Mouse (Mus musculus): Measurements from ENCODE around the gene Psmc3. TPM values are rescaled to one million over a fixed set of nuclear protein-coding genes. Genes with fewer than 3 reads are reported as not detected.

Psmc3 gene
- total and polyA plus RNA-seq, 3 experiments, result 112 to 252 (median 216) TPM

- Histone ChIP-seq H3K9ac (ENCODE audit: low read depth, low read length) (no peak overlapping the region), H3K27ac (no peak overlapping the region), H3K79me2 (replicated peaks; ENCODE audit: control insufficient read depth, insufficient read depth, low read length) (no peaks in the 10 kb centered on the region), H3K4me1 (ENCODE audit: control insufficient read depth, insufficient read depth, low read length) (no peaks in the 10 kb centered on the region; the same call in 1 of the 2 replicates), H3K27me3 (ENCODE audit: control insufficient read depth, insufficient read depth, low read length) (no peaks in the 10 kb centered on the region), H3K36me3 (ENCODE audit: control insufficient read depth, insufficient read depth, low read length) (no peaks in the 10 kb centered on the region), H3K4me3 (no peak overlapping the region)
- no peak for TF ChIP-seq EP300 (IDR thresholded peaks at IDR 0.05; ENCODE audit: insufficient read depth, low read depth, low read length)
- no peak for TF ChIP-seq CTCF (IDR thresholded peaks at IDR 0.05)
- TF ChIP-seq POLR2A (IDR thresholded peaks at IDR 0.05; ENCODE audit: insufficient read depth, low read depth, low read length), result no peak
- no peak for DNase-seq
- intact Hi-C loops (cut with DNase I), result no loop called here
- WGBS, result 34% methylated on average over 4 of the region's 4 CpGs
Observed at GRCm38 (mm10) chr2:91112491-91112890, 58.7 kb downstream of the Psmc3 start.

GRCm38 (mm10) chr2:91113334-91113733, 59.5 kb downstream of the Psmc3 start:
- TF ChIP-seq POLR2A (IDR thresholded peaks at IDR 0.05; ENCODE audit: insufficient read depth, low read depth, low read length) (no peak), CTCF (IDR thresholded peaks at IDR 0.05) (no peak), EP300 (IDR thresholded peaks at IDR 0.05; ENCODE audit: insufficient read depth, low read depth, low read length) (no peak)
- H3K79me2 ChIP-seq (replicated peaks; ENCODE audit: control insufficient read depth, insufficient read depth, low read length), result no peaks in the 10 kb centered on the region
- no peak overlapping the region for H3K4me3 ChIP-seq
- no peak overlapping the region for H3K27ac ChIP-seq
- no peak overlapping the region for H3K9ac ChIP-seq (ENCODE audit: low read depth, low read length)
- H3K27me3 ChIP-seq (ENCODE audit: control insufficient read depth, insufficient read depth, low read length), result no peaks in the 10 kb centered on the region
- no peaks in the 10 kb centered on the region; the same call in 1 of the 2 replicates for H3K4me1 ChIP-seq (ENCODE audit: control insufficient read depth, insufficient read depth, low read length)
- WGBS, result 60% methylated on average over 10 of the region's 10 CpGs
- intact Hi-C loops (cut with DNase I), result no loop called here
- no peaks in the 10 kb centered on the region for H3K36me3 ChIP-seq (ENCODE audit: control insufficient read depth, insufficient read depth, low read length)
- no peak for DNase-seq

- H3K79me2 ChIP-seq (replicated peaks; ENCODE audit: control insufficient read depth, insufficient read depth, low read length), result no peaks in the 10 kb centered on the region
- 76% methylated on average over 6 of the region's 6 CpGs for WGBS
- no peak overlapping the region for H3K27ac ChIP-seq
- H3K36me3 ChIP-seq (ENCODE audit: control insufficient read depth, insufficient read depth, low read length), result no peaks in the 10 kb centered on the region
- no peak overlapping the region for H3K4me3 ChIP-seq
- H3K9ac ChIP-seq (ENCODE audit: low read depth, low read length), result no peak overlapping the region
- no peak for DNase-seq
- TF ChIP-seq EP300 (IDR thresholded peaks at IDR 0.05; ENCODE audit: insufficient read depth, low read depth, low read length) (no peak), CTCF (IDR thresholded peaks at IDR 0.05) (no peak), POLR2A (IDR thresholded peaks at IDR 0.05; ENCODE audit: insufficient read depth, low read depth, low read length) (no peak)
- no peaks in the 10 kb centered on the region; the same call in 1 of the 2 replicates for H3K4me1 ChIP-seq (ENCODE audit: control insufficient read depth, insufficient read depth, low read length)
- intact Hi-C loops (cut with DNase I), result loop anchor here (2.0 kb wide), 1 partner anchor 367 kb away; no protein-coding TSS in a partner anchor
- H3K27me3 ChIP-seq (ENCODE audit: control insufficient read depth, insufficient read depth, low read length), result no peaks in the 10 kb centered on the region
Observed at GRCm38 (mm10) chr2:91113852-91114251, 60.0 kb downstream of the Psmc3 start.

- Histone ChIP-seq H3K79me2 (replicated peaks; ENCODE audit: control insufficient read depth, insufficient read depth, low read length) (no peaks in the 10 kb centered on the region), H3K4me1 (ENCODE audit: control insufficient read depth, insufficient read depth, low read length) (no peaks in the 10 kb centered on the region; the same call in 1 of the 2 replicates), H3K36me3 (ENCODE audit: control insufficient read depth, insufficient read depth, low read length) (no peaks in the 10 kb centered on the region), H3K9ac (ENCODE audit: low read depth, low read length) (peak overlapping the region; percentile 72), H3K4me3 (peak overlapping the region; percentile 45), H3K27ac (peak overlapping the region; percentile 75), H3K27me3 (ENCODE audit: control insufficient read depth, insufficient read depth, low read length) (no peaks in the 10 kb centered on the region)
- peak; percentile 34; the same call in 1 of the 2 replicates for TF ChIP-seq POLR2A (IDR thresholded peaks at IDR 0.05; ENCODE audit: insufficient read depth, low read depth, low read length)
- peak; percentile 99 for TF ChIP-seq EP300 (IDR thresholded peaks at IDR 0.05; ENCODE audit: insufficient read depth, low read depth, low read length)
- no peak; the same call in 1 of the 2 replicates for TF ChIP-seq CTCF (IDR thresholded peaks at IDR 0.05)
- DNase-seq, result peak; percentile 93 to 96
- WGBS, result 11% methylated on average over 42 of the region's 42 CpGs
- intact Hi-C loops (cut with DNase I), result loop anchor here (1.0 to 5.0 kb wide), 6 partner anchors 79 to 366 kb away; partner anchors contain the start of gene Pacsin3
Observed at GRCm38 (mm10) chr2:91114781-91115577, 61.2 kb downstream of the Psmc3 start.

DNA sequence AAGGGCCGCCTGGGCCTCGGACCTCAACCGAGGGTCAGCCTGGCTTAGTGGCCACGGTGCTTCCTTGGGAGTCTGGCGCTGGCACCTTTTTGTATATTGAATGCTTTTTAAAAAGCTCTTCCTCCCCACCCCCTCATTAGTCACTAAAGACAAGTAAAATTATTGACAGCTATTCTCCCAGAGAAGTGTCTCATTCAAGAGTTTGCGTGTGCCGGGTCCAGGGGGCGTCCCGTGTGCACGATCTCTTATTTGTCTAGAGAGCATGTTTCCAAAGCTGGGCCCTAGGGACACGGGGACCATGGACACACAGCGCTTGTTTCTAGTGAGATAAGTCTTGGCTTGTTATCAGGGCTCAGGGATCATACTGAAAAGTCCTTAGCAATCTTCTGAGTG, 61.8 kb downstream of the Psmc3 start:
- intact Hi-C loops (cut with DNase I), result loop anchor here (1.0 to 5.0 kb wide), 6 partner anchors 79 to 365 kb away; partner anchors contain the start of gene Pacsin3
- Histone ChIP-seq H3K79me2 (replicated peaks; ENCODE audit: control insufficient read depth, insufficient read depth, low read length) (no peaks in the 10 kb centered on the region), H3K27ac (peak overlapping the region; percentile 75), H3K27me3 (ENCODE audit: control insufficient read depth, insufficient read depth, low read length) (no peaks in the 10 kb centered on the region), H3K36me3 (ENCODE audit: control insufficient read depth, insufficient read depth, low read length) (no peaks in the 10 kb centered on the region), H3K9ac (ENCODE audit: low read depth, low read length) (peak overlapping the region; percentile 72), H3K4me3 (peak overlapping the region; percentile 45), H3K4me1 (ENCODE audit: control insufficient read depth, insufficient read depth, low read length) (no peaks in the 10 kb centered on the region; the same call in 1 of the 2 replicates)
- TF ChIP-seq CTCF (IDR thresholded peaks at IDR 0.05) (no peak), EP300 (IDR thresholded peaks at IDR 0.05; ENCODE audit: insufficient read depth, low read depth, low read length) (no peak), POLR2A (IDR thresholded peaks at IDR 0.05; ENCODE audit: insufficient read depth, low read depth, low read length) (no peak)
- WGBS, result 34% methylated on average over 12 of the region's 12 CpGs
- DNase-seq, result no peak

Other genes with a start within 250 kb of the Psmc3 start
- 100 to 1,000 TPM; 171 to 197 TPM for gene Mtch2, start 206.9 kb upstream of the Psmc3 start, total RNA-seq (2021)
- 137 and 261 TPM in 2 replicates for gene Mtch2, start 206.9 kb upstream of the Psmc3 start, polyA plus RNA-seq (2012; rRNA removed)
- gene C1qtnf4, start 168.1 kb upstream of the Psmc3 start, total RNA-seq (2021), result 1 to 10 TPM; 4.2 to 4.4 TPM
- gene C1qtnf4, start 168.1 kb upstream of the Psmc3 start, polyA plus RNA-seq (2012; rRNA removed), result 6.4 and 8.4 TPM in 2 replicates
- 10 to 100 TPM; 20.6 to 23.4 TPM for gene Kbtbd4, start 149.3 kb upstream of the Psmc3 start, total RNA-seq (2021)
- gene Kbtbd4, start 149.3 kb upstream of the Psmc3 start, polyA plus RNA-seq (2012; rRNA removed), result 14.0 and 23.3 TPM in 2 replicates
- 100 to 1,000 TPM; 770 to 910 TPM for gene Ndufs3, start 149.2 kb upstream of the Psmc3 start, total RNA-seq (2021)
- gene Ndufs3, start 149.2 kb upstream of the Psmc3 start, polyA plus RNA-seq (2012; rRNA removed), result 596 and 1,142 TPM in 2 replicates
- 10 to 100 TPM; 69.2 to 77.7 TPM for gene Celf1, start 113.6 kb upstream of the Psmc3 start, total RNA-seq (2021)
- 39.2 and 74.0 TPM in 2 replicates for gene Celf1, start 113.6 kb upstream of the Psmc3 start, polyA plus RNA-seq (2012; rRNA removed)
- 10 to 100 TPM; 15.9 to 16.8 TPM for gene Rapsn, start 18.4 kb upstream of the Psmc3 start, total RNA-seq (2021)
- 19.3 and 22.0 TPM in 2 replicates for gene Rapsn, start 18.4 kb upstream of the Psmc3 start, polyA plus RNA-seq (2012; rRNA removed)
- gene Slc39a13, start 16.4 kb downstream of the Psmc3 start, total RNA-seq (2021), result 10 to 100 TPM; 21.1 to 22.3 TPM
- 57.3 and 58.6 TPM in 2 replicates for gene Slc39a13, start 16.4 kb downstream of the Psmc3 start, polyA plus RNA-seq (2012; rRNA removed)
- gene Spi1, start 28.4 kb downstream of the Psmc3 start, total RNA-seq (2021), result 1 to 10 TPM; 3.7 to 6.2 TPM
- gene Spi1, start 28.4 kb downstream of the Psmc3 start, polyA plus RNA-seq (2012; rRNA removed), result 10.2 and 17.2 TPM in 2 replicates
- 1,000 to 10,000 TPM; 1,229 to 1,417 TPM for gene Mybpc3, start 64.1 kb downstream of the Psmc3 start, total RNA-seq (2021)
- gene Mybpc3, start 64.1 kb downstream of the Psmc3 start, polyA plus RNA-seq (2012; rRNA removed), result 1,378 and 1,771 TPM in 2 replicates
- gene Madd, start 129.8 kb downstream of the Psmc3 start, total RNA-seq (2021), result 1 to 10 TPM; 4.7 to 8.5 TPM
- gene Madd, start 129.8 kb downstream of the Psmc3 start, polyA plus RNA-seq (2012; rRNA removed), result 6.1 and 8.6 TPM in 2 replicates
- gene Nr1h3, start 148.8 kb downstream of the Psmc3 start, total RNA-seq (2021), result 10 to 100 TPM; 20.3 to 27.6 TPM
- gene Nr1h3, start 148.8 kb downstream of the Psmc3 start, polyA plus RNA-seq (2012; rRNA removed), result 30.6 and 32.9 TPM in 2 replicates
- gene Acp2, start 148.9 kb downstream of the Psmc3 start, total RNA-seq (2021), result 10 to 100 TPM; 17.3 to 19.9 TPM
- 15.0 and 20.4 TPM in 2 replicates for gene Acp2, start 148.9 kb downstream of the Psmc3 start, polyA plus RNA-seq (2012; rRNA removed)
- gene Ddb2, start 183.0 kb downstream of the Psmc3 start, total RNA-seq (2021), result 1 to 10 TPM; 2.7 to 3.2 TPM
- gene Ddb2, start 183.0 kb downstream of the Psmc3 start, polyA plus RNA-seq (2012; rRNA removed), result 8.5 and 12.6 TPM in 2 replicates
- 100 to 1,000 TPM; 141 to 157 TPM for gene Pacsin3, start 201.9 kb downstream of the Psmc3 start, total RNA-seq (2021)
- gene Pacsin3, start 201.9 kb downstream of the Psmc3 start, polyA plus RNA-seq (2012; rRNA removed), result 139 and 165 TPM in 2 replicates
- gene Arfgap2, start 211.0 kb downstream of the Psmc3 start, total RNA-seq (2021), result 10 to 100 TPM; 54.7 to 58.2 TPM
- 35.0 and 43.2 TPM in 2 replicates for gene Arfgap2, start 211.0 kb downstream of the Psmc3 start, polyA plus RNA-seq (2012; rRNA removed)